Mouse (Mus musculus): ENCODE data around the gene Trim14.

DNA sequence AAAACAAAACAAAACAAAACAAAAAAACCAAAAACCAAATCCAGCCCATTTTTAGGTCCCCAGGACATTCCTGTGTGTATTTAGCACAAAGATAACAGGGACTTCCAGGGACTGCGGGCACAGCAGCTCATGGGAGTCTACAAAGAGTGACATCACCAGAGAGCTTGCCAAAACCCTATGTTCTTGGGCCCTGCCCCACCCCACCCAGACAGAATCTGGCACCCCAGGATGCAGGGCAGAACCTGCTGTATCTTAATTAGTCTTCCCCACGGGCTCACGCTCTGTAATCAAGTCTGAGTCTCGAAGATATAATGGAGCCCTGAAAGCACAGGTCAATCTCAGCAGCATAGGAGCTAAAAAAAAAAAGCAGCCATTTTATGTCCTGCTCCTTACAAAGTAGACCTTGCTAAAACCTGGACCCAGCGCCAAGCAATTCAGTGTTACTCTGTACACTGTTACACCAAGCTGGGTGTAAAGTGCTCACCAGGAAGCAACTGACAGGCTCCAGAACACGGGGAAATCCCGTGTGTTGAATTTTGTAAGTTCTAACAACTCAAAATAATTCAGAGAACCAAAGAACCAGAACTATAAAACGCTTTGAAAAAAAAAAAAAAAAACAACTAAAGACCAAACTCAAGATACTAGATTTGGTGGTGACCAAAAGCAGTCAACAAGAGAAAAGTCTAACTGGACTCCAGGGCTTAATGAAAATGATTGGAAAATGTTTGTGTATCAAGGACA lies 31.2 kb upstream of the Trim14 start:
- no peak for TF ChIP-seq ZC3H11A (IDR thresholded peaks at IDR 0.05; ENCODE audit: borderline replicate concordance, low read depth, low read length)
- TF ChIP-seq HCFC1 (IDR thresholded peaks at IDR 0.05; ENCODE audit: borderline replicate concordance, insufficient read depth, low read length), result no peak
